Mouse (Mus musculus) limb, embryonic 15.5 days (tissue): ENCODE measurements around the gene Rgsl1. TPM values are rescaled to one million over a fixed set of nuclear protein-coding genes. Genes with fewer than 3 reads are reported as not detected.

Experiments
- ATAC-seq: fragments of 200-750 bp; cut with Nextera tagmentation; 2 replicates; pipeline ENCODE4 v1.8.0; 2017; ENCODE audit warnings: low read depth, moderate TSS enrichment; ENCODE audit not compliant: insufficient number of reproducible peaks, low FRiP score, low TSS enrichment
- H3K27ac ChIP-seq: fragments of 300-500 bp; sonication (generic); 2 replicates; pipeline ENCODE4 v1.5.1; 2015; ENCODE audit warnings: moderate library complexity, mild to moderate bottlenecking, inconsistent platforms
- H3K27me3 ChIP-seq: fragments of 300-500 bp; sonication (generic); 2 replicates; pipeline ENCODE4 v1.6.1; 2015; ENCODE audit warnings: inconsistent platforms
- H3K36me3 ChIP-seq: fragments of 300-500 bp; sonication (generic); 2 replicates; pipeline ENCODE4 v1.6.1; 2015; ENCODE audit warnings: inconsistent platforms
- H3K4me1 ChIP-seq: fragments of 300-500 bp; sonication (generic); 2 replicates; pipeline ENCODE4 v1.6.1; 2015; ENCODE audit warnings: inconsistent platforms
- H3K4me2 ChIP-seq: fragments of 300-500 bp; sonication (generic); 2 replicates; pipeline ENCODE4 v1.6.1; 2015; ENCODE audit warnings: mild to moderate bottlenecking, inconsistent platforms
- H3K4me3 ChIP-seq: fragments of 300-500 bp; sonication (generic); 2 replicates; pipeline ENCODE4 v1.5.1; 2015; ENCODE audit warnings: mild to moderate bottlenecking, inconsistent platforms
- H3K9ac ChIP-seq: fragments of 300-500 bp; sonication (generic); 2 replicates; pipeline ENCODE4 v1.6.1; 2015; ENCODE audit warnings: inconsistent platforms
- H3K9me3 ChIP-seq: fragments of 300-500 bp; sonication (generic); 2 replicates; pipeline ENCODE4 v1.6.1; 2016; ENCODE audit warnings: inconsistent platforms
- WGBS: fragments of 180-500 bp; shearing (Covaris S2); methylation state at CpG from one replicate; pipeline ENCODE4 v1.1.7; 2015; 5-methylcytosine and 5-hydroxymethylcytosine counted together
- polyA plus RNA-seq: library from polyadenylated mRNA; unstranded; fragments of >200 nt; fragmentation: Nextera tagmentation; extraction: Ambion mirVana; gene quantifications from 2 replicates; pipeline ENCODE4 v1.2.1, GENCODE M21; 2015

Gene Rgsl1
- polyA plus RNA-seq, 1 experiment from 2014 or later = 0.13 TPM

- Histone ChIP-seq H3K27ac (no peak overlapping the region), H3K9me3 (no peaks in the 10 kb centered on the region), H3K9ac (no peak overlapping the region), H3K27me3 (peaks cover 19% of the 10 kb centered on the region), H3K4me2 (no peak overlapping the region), H3K4me1 (peaks cover 38% of the 10 kb centered on the region), H3K4me3 (no peak overlapping the region), H3K36me3 (no peaks in the 10 kb centered on the region)
- no peak for ATAC-seq
- WGBS = 58% methylated on average over 6 of the region's 6 CpGs
Measured at GRCm38 (mm10) chr1:153736096-153736495, 107.8 kb downstream of the Rgsl1 start.

DNA sequence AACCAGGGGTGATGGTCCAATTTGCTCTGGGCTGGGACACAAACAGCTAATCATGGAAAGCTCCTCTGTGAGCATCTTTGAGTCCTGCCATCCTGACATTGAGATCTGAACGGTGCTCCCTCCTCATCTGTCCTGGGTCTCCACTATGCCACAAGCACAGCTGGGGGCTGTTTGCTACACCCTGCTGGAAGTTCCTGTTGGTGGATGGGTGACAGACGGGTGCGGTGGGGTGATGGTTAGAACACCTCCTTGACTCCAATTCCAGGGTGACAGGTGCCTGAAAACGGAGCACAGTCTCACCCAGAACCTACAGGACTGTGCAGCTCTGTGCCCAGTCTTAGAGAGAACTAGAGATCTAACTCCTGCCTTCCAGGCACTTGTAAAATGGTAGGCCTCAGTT, 109.1 kb downstream of the Rgsl1 start:
- Histone ChIP-seq H3K36me3 (no peaks in the 10 kb centered on the region), H3K9ac (no peak overlapping the region), H3K9me3 (no peaks in the 10 kb centered on the region), H3K27me3 (peaks cover 19% of the 10 kb centered on the region), H3K27ac (no peak overlapping the region), H3K4me3 (no peak overlapping the region), H3K4me2 (no peak overlapping the region), H3K4me1 (peaks cover 31% of the 10 kb centered on the region)
- ATAC-seq = no peak
- 87% methylated on average over 4 of the region's 4 CpGs for whole genome bisulfite sequencing

GRCm38 (mm10) chr1:153733181-153733580, 110.8 kb downstream of the Rgsl1 start:
- ATAC-seq = no peak
- no peak overlapping the region for H3K27ac ChIP-seq
- no peak overlapping the region for H3K4me3 ChIP-seq
- 27% methylated on average over 9 of the region's 9 CpGs for WGBS
- H3K9me3 ChIP-seq = no peaks in the 10 kb centered on the region
- H3K4me2 ChIP-seq = no peak overlapping the region
- H3K9ac ChIP-seq = no peak overlapping the region
- H3K36me3 ChIP-seq = no peaks in the 10 kb centered on the region
- peaks cover 9% of the 10 kb centered on the region; the same call in 1 of the 2 replicates for H3K27me3 ChIP-seq
- H3K4me1 ChIP-seq = peaks cover 25% of the 10 kb centered on the region

- H3K9me3 ChIP-seq = no peaks in the 10 kb centered on the region
- no peak overlapping the region for H3K4me3 ChIP-seq
- H3K27ac ChIP-seq = no peak overlapping the region
- no peak overlapping the region for H3K9ac ChIP-seq
- 35% methylated on average over 3 of the region's 3 CpGs for WGBS
- H3K36me3 ChIP-seq = no peaks in the 10 kb centered on the region
- H3K4me1 ChIP-seq = peaks cover 17% of the 10 kb centered on the region
- 0 out of 2 replicates have a peak, but pooled peaks cover 3% of the 10 kb centered on the region for H3K27me3 ChIP-seq
- no peak for ATAC-seq
- no peak overlapping the region for H3K4me2 ChIP-seq
Measured at GRCm38 (mm10) chr1:153730671-153731070, 113.3 kb downstream of the Rgsl1 start.

DNA sequence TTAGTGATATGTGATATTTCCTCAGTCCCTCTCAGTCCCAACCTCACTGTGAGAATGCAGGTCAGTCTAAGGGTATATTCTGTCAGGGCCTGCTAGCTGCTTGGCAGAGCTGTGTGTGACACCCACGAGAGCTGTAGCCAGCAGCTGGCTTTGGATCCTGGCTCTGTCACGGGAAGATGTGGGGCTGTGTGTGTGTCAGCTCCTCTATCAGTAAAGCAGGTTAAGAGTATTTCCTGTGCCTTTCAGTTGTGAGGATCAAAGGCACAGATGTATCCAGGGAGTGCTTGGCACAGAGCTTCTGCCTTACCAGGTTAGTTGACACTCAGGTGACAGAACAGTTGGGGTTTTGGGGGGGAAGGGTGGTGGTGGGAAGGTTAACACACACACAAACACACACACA, 114.1 kb downstream of the Rgsl1 start:
- 63% methylated on average over 2 of the region's 2 CpGs for WGBS
- H3K9ac ChIP-seq = no peak overlapping the region
- no peaks in the 10 kb centered on the region for H3K36me3 ChIP-seq
- H3K4me1 ChIP-seq = peaks cover 17% of the 10 kb centered on the region
- no peak for ATAC-seq
- no peaks in the 10 kb centered on the region for H3K9me3 ChIP-seq
- H3K27ac ChIP-seq = no peak overlapping the region
- H3K27me3 ChIP-seq = 0 out of 2 replicates have a peak, but pooled peaks cover 3% of the 10 kb centered on the region
- no peak overlapping the region for H3K4me3 ChIP-seq
- H3K4me2 ChIP-seq = no peak overlapping the region

Other genes starting within 250 kb of the Rgsl1 start
- 0.61 and 0.91 TPM in 2 replicates for gene Rgs8, start 191.1 kb downstream of the Rgsl1 start, polyA plus RNA-seq
- 12.7 and 17.9 TPM in 2 replicates for gene Rgs16, start 103.8 kb downstream of the Rgsl1 start, polyA plus RNA-seq
- gene Rnasel, start 94.7 kb downstream of the Rgsl1 start, polyA plus RNA-seq = 10.2 and 10.6 TPM in 2 replicates
- 0.08 and 0.16 TPM in 2 replicates for gene Teddm1b, start 30.2 kb upstream of the Rgsl1 start, polyA plus RNA-seq
- gene Teddm1a, start 47.6 kb upstream of the Rgsl1 start, polyA plus RNA-seq = not detected in 2 replicates
- gene Glul, start 55.8 kb upstream of the Rgsl1 start, polyA plus RNA-seq = 88.4 and 93.1 TPM in 2 replicates
- 0.35 and 0.78 TPM in 2 replicates for gene Teddm2, start 56.1 kb upstream of the Rgsl1 start, polyA plus RNA-seq